In genomic region chr11:117969100-117969944, GRCm38 (mm10) we compare ENCODE assay signal across 8 mouse cellular contexts. TPM values are rescaled to one million over a fixed set of nuclear protein-coding genes. Genes with fewer than 3 reads are reported as not detected.
DNase-seq lines count a peak whose midpoint lies in the region; ATAC-seq and TF ChIP-seq lines count a peak whose summit lies in the region.

No protein-coding gene starts in this region.

- TF ChIP-seq EP300 in heart, adult 2 months (IDR thresholded peaks at IDR 0.05; ENCODE audit: insufficient read depth, low read depth, low read length) = peak; percentile 37; the same call in 1 of the 2 replicates

- ATAC-seq in embryonic facial prominence, embryonic 13.5 days (ENCODE audit: insufficient number of reproducible peaks, insufficient read depth, low FRiP score, low TSS enrichment, low read depth) = peak; percentile 91
- peak; percentile 92 for ATAC-seq in limb, embryonic 12.5 days (ENCODE audit: insufficient number of reproducible peaks, insufficient read depth, low FRiP score, low TSS enrichment, low read depth)
- peak; percentile 85 for ATAC-seq in midbrain, embryonic 14.5 days (ENCODE audit: low FRiP score, low TSS enrichment)

- H3K79me2 ChIP-seq in heart, adult 2 months (replicated peaks; ENCODE audit: control insufficient read depth, insufficient read depth, low read length) = no peaks in the 10 kb centered on the region

- peak; percentile 90 for TF ChIP-seq POLR2A in heart, adult 2 months (IDR thresholded peaks at IDR 0.05; ENCODE audit: insufficient read depth, low read depth, low read length)

- no peaks in the 10 kb centered on the region for H3K9me3 ChIP-seq in embryonic facial prominence, embryonic 13.5 days
- H3K9me3 ChIP-seq in limb, embryonic 12.5 days = no peaks in the 10 kb centered on the region
- no peaks in the 10 kb centered on the region for H3K9me3 ChIP-seq in midbrain, embryonic 14.5 days (ENCODE audit: control insufficient read depth, low read length)

- H3K27ac ChIP-seq in embryonic facial prominence, embryonic 13.5 days = peak overlapping the region; percentile 97
- peak overlapping the region; percentile 99 for H3K27ac ChIP-seq in heart, adult 2 months
- H3K27ac ChIP-seq in limb, embryonic 12.5 days = peak overlapping the region; percentile 98
- peak overlapping the region; percentile 86 for H3K27ac ChIP-seq in midbrain, embryonic 14.5 days (replicated peaks; ENCODE audit: low read depth, low read length)

- peaks cover 16% of the 10 kb centered on the region for H3K27me3 ChIP-seq in embryonic facial prominence, embryonic 13.5 days
- H3K27me3 ChIP-seq in heart, adult 2 months (ENCODE audit: control insufficient read depth, insufficient read depth, low read length) = no peaks in the 10 kb centered on the region
- peaks cover 27% of the 10 kb centered on the region for H3K27me3 ChIP-seq in limb, embryonic 12.5 days
- H3K27me3 ChIP-seq in midbrain, embryonic 14.5 days (ENCODE audit: control insufficient read depth, insufficient read depth, low read length) = peaks cover 19% of the 10 kb centered on the region

- intact Hi-C loops in heart, adult 2 months (cut with DNase I) = loop anchor here (1.0 kb wide), 1 partner anchor 52 kb away; no protein-coding TSS in a partner anchor

- under 1% methylated on average over 65 of the region's 65 CpGs for WGBS in embryonic facial prominence, embryonic 13.5 days
- under 1% methylated on average over 63 of the region's 65 CpGs for WGBS in heart, adult 2 months
- WGBS in limb, embryonic 12.5 days = under 1% methylated on average over 63 of the region's 65 CpGs
- WGBS in midbrain, embryonic 14.5 days = under 1% methylated on average over 61 of the region's 65 CpGs

- TF ChIP-seq CTCF in heart, adult 2 months (IDR thresholded peaks at IDR 0.05) = no peak

- peaks cover 50% of the 10 kb centered on the region for H3K4me1 ChIP-seq in embryonic facial prominence, embryonic 13.5 days
- peaks cover 8% of the 10 kb centered on the region for H3K4me1 ChIP-seq in heart, adult 2 months (ENCODE audit: control insufficient read depth, insufficient read depth, low read length)
- peaks cover 50% of the 10 kb centered on the region for H3K4me1 ChIP-seq in limb, embryonic 12.5 days (replicated peaks)
- H3K4me1 ChIP-seq in midbrain, embryonic 14.5 days (ENCODE audit: control insufficient read depth, insufficient read depth, low read length) = peaks cover 47% of the 10 kb centered on the region

- H3K4me3 ChIP-seq in embryonic facial prominence, embryonic 13.5 days = peak overlapping the region; percentile 74
- peak overlapping the region; percentile 75 for H3K4me3 ChIP-seq in heart, adult 2 months
- H3K4me3 ChIP-seq in limb, embryonic 12.5 days (replicated peaks) = peak overlapping the region; percentile 71
- peak overlapping the region; percentile 65 for H3K4me3 ChIP-seq in midbrain, embryonic 14.5 days (replicated peaks; ENCODE audit: low read depth, low read length)

- H3K36me3 ChIP-seq in embryonic facial prominence, embryonic 13.5 days = peaks cover 11% of the 10 kb centered on the region; the same call in 1 of the 2 replicates
- H3K36me3 ChIP-seq in heart, adult 2 months (ENCODE audit: control insufficient read depth, insufficient read depth, low read length) = no peaks in the 10 kb centered on the region
- H3K36me3 ChIP-seq in limb, embryonic 12.5 days = peaks cover 10% of the 10 kb centered on the region
- H3K36me3 ChIP-seq in midbrain, embryonic 14.5 days (ENCODE audit: control insufficient read depth, insufficient read depth, low read length) = no peaks in the 10 kb centered on the region

- H3K4me2 ChIP-seq in embryonic facial prominence, embryonic 13.5 days = peak overlapping the region; percentile 97
- H3K4me2 ChIP-seq in limb, embryonic 12.5 days = peak overlapping the region; percentile 99
- peak overlapping the region; percentile 95 for H3K4me2 ChIP-seq in midbrain, embryonic 14.5 days (ENCODE audit: low read length)

- DNase-seq in 416B (ENCODE audit: low read depth) = peak; percentile 97
- peak; percentile 92 to 93 for DNase-seq in adrenal gland, postnatal 4 days (ENCODE audit: low spot score in 2 of 2)
- DNase-seq in heart, adult 2 months = peak; percentile 96 to 98
- peak; percentile 97 for DNase-seq in kidney, adult 8-10 months
- peak; percentile 94 for DNase-seq in midbrain, embryonic 14.5 days
- peak; percentile 69 to 86 for DNase-seq in spleen, postnatal 10 days (ENCODE audit: low spot score in 2 of 2)

- peak overlapping the region; percentile 90 for H3K9ac ChIP-seq in embryonic facial prominence, embryonic 13.5 days
- peak overlapping the region; percentile 97 for H3K9ac ChIP-seq in heart, adult 2 months (ENCODE audit: low read depth, low read length)
- H3K9ac ChIP-seq in limb, embryonic 12.5 days (replicated peaks) = peak overlapping the region; percentile 83
- H3K9ac ChIP-seq in midbrain, embryonic 14.5 days (replicated peaks; ENCODE audit: low read length) = peak overlapping the region; percentile 85

RNA-seq across cellular contexts. Expression of gene Socs3, which starts 0.5 kb away (rescaled TPM):
- 10 to 100 TPM; 11.8 to 12.7 TPM for total RNA-seq in adrenal gland, postnatal 4 days (2021)
- polyA plus RNA-seq in embryonic facial prominence, embryonic 13.5 days (2015; fragmentation: Nextera tagmentation; extraction: Ambion mirVana) = 12.7 and 15.0 TPM in 2 replicates
- 1 to 10 TPM; 2.8 to 4.5 TPM for total RNA-seq in heart, adult 2 months (2021)
- 3.7 and 4.4 TPM in 2 replicates for polyA plus RNA-seq in heart, adult 2 months (2012; rRNA removed)
- polyA plus RNA-seq in limb, embryonic 12.5 days (2016; fragmentation: Nextera tagmentation; extraction: Ambion mirVana) = 14.9 and 16.4 TPM in 2 replicates
- polyA plus RNA-seq in midbrain, embryonic 14.5 days (2014; fragmentation: Nextera tagmentation; extraction: Ambion mirVana) = 4.3 and 7.2 TPM in 2 replicates

RNA-seq across cellular contexts. Expression of gene Pgs1, which starts 16.8 kb away (rescaled TPM):
- 10 to 100 TPM; 39.1 to 40.4 TPM for total RNA-seq in adrenal gland, postnatal 4 days (2021)
- polyA plus RNA-seq in embryonic facial prominence, embryonic 13.5 days (2015; fragmentation: Nextera tagmentation; extraction: Ambion mirVana) = 37.4 and 39.5 TPM in 2 replicates
- total RNA-seq in heart, adult 2 months (2021) = 10 to 100 TPM; 17.9 to 18.1 TPM
- 21.8 and 26.5 TPM in 2 replicates for polyA plus RNA-seq in heart, adult 2 months (2012; rRNA removed)
- 40.7 and 43.1 TPM in 2 replicates for polyA plus RNA-seq in limb, embryonic 12.5 days (2016; fragmentation: Nextera tagmentation; extraction: Ambion mirVana)
- 47.9 and 51.4 TPM in 2 replicates for polyA plus RNA-seq in midbrain, embryonic 14.5 days (2014; fragmentation: Nextera tagmentation; extraction: Ambion mirVana)

Comparison
In these comparisons a context has a peak if more than half of its experiments do, and no peak if none do; other contexts are left out.
1. Peak in every context shown above with its lines: DNase-seq, ATAC-seq, H3K4me3 ChIP-seq and H3K27ac ChIP-seq.